Mouse (Mus musculus): ENCODE results near the gene Dnaja3.

Gene Dnaja3

GRCm38 (mm10) chr16:4639831-4640237 lies at the start of gene Dnaja3, which contains the start of gene Vasn:
Gene Dnaja3 (plus strand): TSS chr16:4639989.
Gene Vasn (plus strand): TSS chr16:4639941.
- DNase-seq (ENCODE audit: low spot score): peak; percentile 96

- DNase-seq (ENCODE audit: low spot score): peak; percentile 63
These were observed 49.6 kb upstream of the Dnaja3 start for GRCm38 (mm10) chr16:4590236-4590635.

GRCm38 (mm10) chr16:4592909-4593875 lies 46.6 kb upstream of the Dnaja3 start:
- DNase-seq (ENCODE audit: low spot score): peak; percentile 59

GRCm38 (mm10) chr16:4593971-4594813 lies 45.6 kb upstream of the Dnaja3 start, which contains the start of gene Glis2:
Gene Glis2 (plus strand): TSS chr16:4594713.
- peak; percentile 59 for DNase-seq (ENCODE audit: low spot score)

GRCm38 (mm10) chr16:4594814-4595526 lies 44.8 kb upstream of the Dnaja3 start:
- DNase-seq (ENCODE audit: low spot score): no peak

- peak; percentile 59 for DNase-seq (ENCODE audit: low spot score)
These were observed 44.2 kb upstream of the Dnaja3 start for GRCm38 (mm10) chr16:4595527-4595963.

- DNase-seq (ENCODE audit: low spot score): peak; percentile 59
These were observed 43.6 kb upstream of the Dnaja3 start for GRCm38 (mm10) chr16:4596141-4596728.

GRCm38 (mm10) chr16:4596836-4597235 lies 43.0 kb upstream of the Dnaja3 start:
- no peak for DNase-seq (ENCODE audit: low spot score)

- peak; percentile 38 for DNase-seq (ENCODE audit: low spot score)
These were observed 42.5 kb upstream of the Dnaja3 start for GRCm38 (mm10) chr16:4597296-4597695.

- no peak for DNase-seq (ENCODE audit: low spot score)
These were observed 41.7 kb upstream of the Dnaja3 start for GRCm38 (mm10) chr16:4598041-4598440.

GRCm38 (mm10) chr16:4598891-4599543 lies 40.8 kb upstream of the Dnaja3 start:
- DNase-seq (ENCODE audit: low spot score): no peak

- DNase-seq (ENCODE audit: low spot score): no peak
These were observed 40.2 kb upstream of the Dnaja3 start for GRCm38 (mm10) chr16:4599616-4600015.

- DNase-seq (ENCODE audit: low spot score): no peak
These were observed 39.0 kb upstream of the Dnaja3 start for GRCm38 (mm10) chr16:4600701-4601310.

GRCm38 (mm10) chr16:4602189-4602588 lies 37.6 kb upstream of the Dnaja3 start:
- no peak for DNase-seq (ENCODE audit: low spot score)

GRCm38 (mm10) chr16:4602766-4603452 lies 36.9 kb upstream of the Dnaja3 start:
- DNase-seq (ENCODE audit: low spot score): no peak

- no peak for DNase-seq (ENCODE audit: low spot score)
These were observed 36.3 kb upstream of the Dnaja3 start for GRCm38 (mm10) chr16:4603453-4603837.

- no peak for DNase-seq (ENCODE audit: low spot score)
These were observed 35.4 kb upstream of the Dnaja3 start for GRCm38 (mm10) chr16:4604293-4604837.

- DNase-seq (ENCODE audit: low spot score): no peak
These were observed 34.2 kb upstream of the Dnaja3 start for GRCm38 (mm10) chr16:4605514-4606131.
